Mouse (Mus musculus) hindbrain, postnatal 0 days (tissue): ENCODE data around the gene H2afv. TPM values are rescaled to one million over a fixed set of nuclear protein-coding genes. Genes with fewer than 3 reads are reported as not detected.

Experiments used
- ATAC-seq: fragments of 200-750 bp; cut with Nextera tagmentation; 2 replicates; pipeline ENCODE4 v1.8.0; 2017; ENCODE audit warnings: mild to moderate bottlenecking, moderate TSS enrichment, moderate library complexity
- DNase-seq: peaks from one replicate; pipeline ENCODE4 v3.0.0-alpha.2; 2015; ENCODE audit warnings: low spot score
- H3K27ac ChIP-seq: fragments of 300-500 bp; sonication (generic); 2 replicates; pipeline ENCODE4 v1.5.1; 2014; ENCODE audit warnings: mild to moderate bottlenecking
- H3K27me3 ChIP-seq: fragments of 300-500 bp; sonication (generic); 2 replicates; pipeline ENCODE4 v1.6.1; 2014; ENCODE audit warnings: low read length, mixed read lengths; ENCODE audit not compliant: insufficient read depth
- H3K36me3 ChIP-seq: fragments of 300-500 bp; sonication (generic); 2 replicates; pipeline ENCODE4 v1.6.1; 2014; ENCODE audit warnings: low read length, mixed read lengths; ENCODE audit not compliant: insufficient read depth
- H3K4me1 ChIP-seq: fragments of 300-500 bp; sonication (generic); 2 replicates; pipeline ENCODE4 v1.6.1; 2014; ENCODE audit warnings: antibody characterized with exemption, low read length, mixed read lengths; ENCODE audit not compliant: insufficient read depth
- H3K4me2 ChIP-seq: fragments of 300-500 bp; sonication (generic); 2 replicates; pipeline ENCODE4 v1.6.1; 2014; ENCODE audit warnings: low read depth, mild to moderate bottlenecking, low read length, moderate library complexity, mixed read lengths
- H3K4me3 ChIP-seq: fragments of 300-500 bp; sonication (generic); 2 replicates; pipeline ENCODE4 v1.5.1; 2014; ENCODE audit warnings: low read length
- H3K9ac ChIP-seq: fragments of 300-500 bp; sonication (generic); replicated peaks from 2 replicates; pipeline ENCODE4 v1.6.1; 2014; ENCODE audit warnings: mild to moderate bottlenecking, low read length, moderate library complexity, mixed read lengths
- H3K9me3 ChIP-seq: fragments of 300-500 bp; sonication (generic); 2 replicates; pipeline ENCODE4 v1.6.1; 2016; ENCODE audit warnings: low read length, mixed read lengths
- CTCF ChIP-seq: IDR thresholded peaks from 2 replicates; pipeline ENCODE4 v1.5.1; 2016; ENCODE audit warnings: antibody characterized with exemption, control low read depth, low read depth
- WGBS: fragments of 180-500 bp; shearing (Covaris S2); extraction: QIAGEN DNeasy Blood & Tissue Kit; methylation state at CpG from one replicate; pipeline ENCODE4 v1.1.7; 2014; 5-methylcytosine and 5-hydroxymethylcytosine counted together
- polyA plus RNA-seq: library from polyadenylated mRNA; unstranded; fragments of >200 nt; fragmentation: Nextera tagmentation; extraction: Ambion mirVana; gene quantifications from 2 replicates; pipeline ENCODE4 v1.2.1, GENCODE M21; 2015
- total RNA-seq: library from RNA; depleted of rRNA; stranded (reverse); fragments of >200 nt; gene quantifications from 2 replicates; pipeline ENCODE4 v1.2.3, GENCODE M21; 2014; rRNA removed

H2afv gene
- total RNA-seq: 75.5 and 95.0 TPM in 2 replicates
- 251 and 254 TPM in 2 replicates for polyA plus RNA-seq

- WGBS: under 1% methylated on average over 70 of the region's 80 CpGs
- Histone ChIP-seq H3K27me3 (no peaks in the 10 kb centered on the region), H3K27ac (peak within 1 kb of the TSS; percentile 92), H3K36me3 (no peaks in the 10 kb centered on the region; the same call in 1 of the 2 replicates), H3K9ac (peak within 1 kb of the TSS; percentile 80), H3K4me3 (peak within 1 kb of the TSS; percentile 88), H3K9me3 (no peaks in the 10 kb centered on the region), H3K4me2 (peak within 1 kb of the TSS; percentile 73), H3K4me1 (no peaks in the 10 kb centered on the region)
- peak; percentile 100 for ATAC-seq
- DNase-seq: peak; percentile 100
- TF ChIP-seq CTCF: peak; percentile 50
Measured at GRCm38 (mm10) chr11:6444077-6444853, at the start of gene H2afv. TSS of gene H2afv (minus strand) at chr11:6444443.

GRCm38 (mm10) chr11:6489691-6490503 is 45.7 kb upstream of the H2afv start:
- H3K4me3 ChIP-seq: no peak overlapping the region
- H3K9ac ChIP-seq: no peak overlapping the region
- 34% methylated on average over 6 of the region's 6 CpGs for WGBS
- TF ChIP-seq CTCF: peak; percentile 66
- peak; percentile 77 for ATAC-seq
- H3K4me1 ChIP-seq: no peaks in the 10 kb centered on the region
- no peaks in the 10 kb centered on the region for H3K9me3 ChIP-seq
- peak overlapping the region; percentile 38; the same call in 1 of the 2 replicates for H3K27ac ChIP-seq
- no peaks in the 10 kb centered on the region for H3K36me3 ChIP-seq
- no peaks in the 10 kb centered on the region for H3K27me3 ChIP-seq
- DNase-seq: peak; percentile 71
- H3K4me2 ChIP-seq: no peak overlapping the region

DNA sequence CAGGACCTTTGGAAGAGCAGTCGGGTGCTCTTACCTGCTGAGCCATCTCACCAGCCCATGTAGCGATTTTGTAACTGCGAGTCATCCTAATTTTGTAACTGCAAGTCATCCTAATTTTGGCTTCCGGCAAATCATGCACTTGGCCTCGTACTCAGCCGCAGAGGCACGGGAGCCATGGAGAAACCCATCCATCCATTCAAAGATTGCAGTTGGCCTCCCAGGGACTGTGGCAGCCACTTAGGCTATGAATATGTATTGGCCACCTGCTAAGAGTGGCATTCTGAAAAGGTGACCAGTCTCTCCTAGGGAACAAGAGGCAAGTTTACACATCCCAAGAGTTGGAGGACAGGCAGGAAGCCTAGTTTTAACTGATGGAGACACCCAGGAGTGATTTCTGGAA is 45.0 kb upstream of the H2afv start:
- peak; percentile 55 for DNase-seq
- Histone ChIP-seq H3K9me3 (no peaks in the 10 kb centered on the region), H3K36me3 (no peaks in the 10 kb centered on the region), H3K4me1 (no peaks in the 10 kb centered on the region), H3K4me3 (no peak overlapping the region), H3K9ac (no peak overlapping the region), H3K27ac (peak overlapping the region; percentile 38; the same call in 1 of the 2 replicates), H3K27me3 (no peaks in the 10 kb centered on the region), H3K4me2 (no peak overlapping the region)
- no peak for TF ChIP-seq CTCF
- 31% methylated on average over 7 of the region's 7 CpGs for WGBS
- peak; percentile 80 for ATAC-seq

GRCm38 (mm10) chr11:6488041-6488684 is 43.9 kb upstream of the H2afv start:
- H3K36me3 ChIP-seq: no peaks in the 10 kb centered on the region
- H3K4me3 ChIP-seq: no peak overlapping the region
- no peaks in the 10 kb centered on the region for H3K27me3 ChIP-seq
- no peaks in the 10 kb centered on the region for H3K9me3 ChIP-seq
- ATAC-seq (no peak), DNase-seq (no peak)
- no peak overlapping the region for H3K4me2 ChIP-seq
- H3K9ac ChIP-seq: no peak overlapping the region
- TF ChIP-seq CTCF: no peak
- no peaks in the 10 kb centered on the region for H3K4me1 ChIP-seq
- H3K27ac ChIP-seq: no peak overlapping the region
- WGBS: 97% methylated on average over 5 of the region's 5 CpGs

GRCm38 (mm10) chr11:6487496-6487895 is 43.3 kb upstream of the H2afv start:
- no peak overlapping the region for H3K4me2 ChIP-seq
- WGBS: 58% methylated on average over 7 of the region's 7 CpGs
- no peak overlapping the region for H3K27ac ChIP-seq
- no peaks in the 10 kb centered on the region for H3K9me3 ChIP-seq
- TF ChIP-seq CTCF: no peak
- no peaks in the 10 kb centered on the region for H3K36me3 ChIP-seq
- H3K4me3 ChIP-seq: no peak overlapping the region
- ATAC-seq (no peak), DNase-seq (no peak)
- H3K9ac ChIP-seq: no peak overlapping the region
- 0 out of 2 replicates have a peak, but pooled peaks cover 5% of the 10 kb centered on the region for H3K4me1 ChIP-seq
- no peaks in the 10 kb centered on the region for H3K27me3 ChIP-seq

- Histone ChIP-seq H3K27ac (no peak overlapping the region), H3K9me3 (no peaks in the 10 kb centered on the region), H3K9ac (no peak overlapping the region), H3K4me2 (no peak overlapping the region), H3K4me3 (no peak overlapping the region), H3K36me3 (no peaks in the 10 kb centered on the region), H3K27me3 (no peaks in the 10 kb centered on the region), H3K4me1 (0 out of 2 replicates have a peak, but pooled peaks cover 8% of the 10 kb centered on the region)
- 64% methylated on average over 6 of the region's 6 CpGs for WGBS
- ATAC-seq (no peak), DNase-seq (no peak)
- TF ChIP-seq CTCF: no peak
Measured at GRCm38 (mm10) chr11:6486916-6487315, 42.7 kb upstream of the H2afv start.
